Mouse (Mus musculus) CH12F3 (cell line): ENCODE results near the gene Itga3.

Experiments used
- in situ Hi-C: fragments of 300-500 bp; cut with MboI; formaldehyde crosslinking; loops from 2 replicates; pipeline ENCODE4 v1.14.3; 2020; ENCODE audit warnings: low sequenced_read_pairs

The Itga3 gene

DNA sequence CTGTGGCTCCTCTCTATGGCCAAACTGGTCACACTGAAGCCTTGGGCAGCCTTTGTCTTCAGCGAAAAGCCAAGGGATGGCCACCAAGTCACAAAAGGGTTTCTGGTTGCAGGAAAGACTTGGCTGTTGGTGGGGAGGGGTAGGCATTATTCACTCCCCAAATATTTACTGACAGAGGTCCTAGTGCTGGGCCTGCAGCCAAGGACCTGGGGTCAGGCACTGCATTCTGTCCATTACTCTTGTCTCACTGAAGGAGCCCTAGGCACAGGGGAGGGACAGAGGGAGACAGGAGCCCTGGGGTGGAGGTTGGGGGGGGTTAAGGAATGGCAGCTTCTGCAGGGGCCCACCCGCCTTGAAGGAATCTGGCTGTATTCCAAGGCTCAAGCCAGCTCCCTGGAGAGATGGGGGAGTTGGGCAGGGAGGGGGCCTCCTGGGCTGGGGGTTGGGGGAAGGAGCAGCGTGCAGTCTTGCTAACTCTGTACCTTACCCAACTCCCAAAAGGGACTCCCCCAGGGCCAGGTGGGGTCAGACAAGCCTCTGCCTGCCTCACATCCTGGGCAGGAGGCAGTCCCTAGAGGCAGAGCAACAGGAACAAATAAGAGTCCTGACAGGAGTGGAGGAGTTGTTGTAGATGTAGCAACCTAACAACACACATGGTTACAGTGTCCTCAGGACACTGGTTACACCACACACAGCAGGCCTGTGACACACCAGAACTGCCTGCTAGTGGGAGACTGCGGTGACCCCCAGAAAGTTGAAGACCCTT is 20.2 kb upstream of the Itga3 start:
- in situ Hi-C loops: no loop called here

DNA sequence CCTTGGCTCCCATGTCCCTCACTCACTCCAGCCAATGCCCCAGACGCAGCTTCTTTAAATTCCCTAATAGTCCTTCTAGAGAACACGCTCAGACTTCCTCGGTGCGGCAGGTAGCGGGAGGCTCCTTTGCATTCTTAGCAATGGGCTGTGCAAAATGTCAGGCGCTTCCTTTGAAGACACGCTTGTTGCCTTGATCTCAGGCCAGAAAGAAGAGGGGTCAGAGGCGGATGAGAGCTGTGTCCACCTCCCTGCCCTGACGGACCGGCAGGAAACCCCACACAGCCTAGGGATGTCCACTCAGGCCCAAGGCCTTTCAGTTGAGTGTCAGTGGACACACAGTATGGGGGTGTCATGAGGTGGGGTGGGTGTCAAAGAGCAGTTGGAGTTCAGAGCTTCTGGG is 19.0 kb upstream of the Itga3 start:
- in situ Hi-C loops: no loop called here

DNA sequence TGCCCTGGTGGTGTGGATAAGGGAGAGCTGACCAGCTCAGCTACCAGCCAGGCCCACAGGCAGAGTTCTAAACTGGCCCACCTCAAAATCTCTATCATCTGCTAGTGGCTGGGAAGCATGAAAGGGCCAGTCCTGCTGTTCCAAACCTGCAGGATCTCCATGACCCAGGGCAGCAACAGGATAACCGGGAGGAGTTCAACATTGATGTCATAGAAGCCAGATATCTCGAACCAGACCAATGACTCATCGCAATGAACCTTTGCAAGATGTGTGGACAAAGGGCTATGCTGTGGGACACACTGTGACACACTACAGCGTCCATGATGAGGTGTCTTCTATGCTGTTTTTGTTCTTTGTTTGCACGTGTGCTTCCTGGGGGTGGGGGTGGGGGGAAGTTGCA is 16.5 kb upstream of the Itga3 start:
- in situ Hi-C loops: no loop called here

DNA sequence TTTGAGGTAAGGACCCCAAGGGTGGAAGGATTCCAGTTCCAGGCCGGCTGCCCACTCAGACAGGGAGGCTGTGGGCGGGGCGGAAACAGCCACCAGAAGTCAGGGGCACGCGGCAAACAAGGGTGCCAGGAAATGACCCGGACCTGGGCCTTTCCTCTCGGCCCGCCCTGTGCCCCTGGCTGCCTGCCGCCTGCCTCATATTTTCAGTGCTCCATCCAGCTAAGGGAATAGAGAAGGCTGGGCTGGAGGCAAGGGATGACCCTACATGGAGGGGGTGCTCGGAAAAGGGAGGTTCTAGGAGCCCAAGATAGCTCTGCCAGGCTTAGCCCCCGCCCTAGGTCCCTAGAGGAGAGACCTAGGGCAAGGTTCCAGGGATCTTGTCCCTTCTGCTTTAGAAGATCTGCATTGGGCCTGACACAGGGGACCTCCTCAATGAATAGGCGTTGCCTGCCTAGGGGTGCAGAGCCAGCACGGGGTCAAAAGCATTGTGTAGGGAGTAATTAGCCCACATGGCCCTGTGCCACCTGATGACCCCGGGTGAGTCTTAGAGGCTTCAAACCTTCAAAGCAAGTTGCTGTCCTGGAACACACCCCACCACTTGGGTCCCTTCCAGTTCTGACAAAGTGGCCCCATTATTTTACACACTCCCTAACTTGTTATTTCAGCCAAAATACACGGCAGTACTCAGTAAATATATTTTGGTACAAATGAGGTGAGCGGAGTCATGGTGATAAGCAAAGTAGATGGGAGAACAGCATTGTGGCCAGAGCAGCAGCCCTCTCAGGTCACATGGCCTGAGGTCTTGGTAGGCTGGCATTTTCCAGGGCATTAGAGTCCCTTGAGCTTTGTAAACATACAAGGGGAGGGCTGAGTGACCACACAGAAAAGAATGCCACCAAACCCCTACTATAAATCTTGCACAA is 12.5 kb upstream of the Itga3 start:
- in situ Hi-C loops: no loop called here

DNA sequence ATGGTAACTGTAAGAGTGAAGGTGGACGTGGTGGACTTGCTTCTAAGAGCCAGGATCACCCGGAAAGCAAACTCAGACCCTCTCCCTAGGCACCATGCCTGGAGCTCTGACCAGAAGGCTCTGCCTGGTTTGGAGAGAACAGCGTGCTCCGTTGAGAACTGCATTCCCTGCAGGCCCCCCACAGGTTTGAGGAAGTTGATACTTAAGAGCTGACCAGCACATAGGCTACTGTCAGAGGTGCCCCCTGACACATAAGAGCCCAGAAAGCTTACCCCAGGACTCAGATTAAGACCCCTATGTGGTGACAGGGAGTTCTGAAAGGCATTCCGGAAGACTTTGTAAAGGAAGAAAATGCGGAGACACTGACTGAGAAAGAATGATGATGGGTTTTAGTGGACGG is 11.7 kb upstream of the Itga3 start:
- in situ Hi-C loops: no loop called here

DNA sequence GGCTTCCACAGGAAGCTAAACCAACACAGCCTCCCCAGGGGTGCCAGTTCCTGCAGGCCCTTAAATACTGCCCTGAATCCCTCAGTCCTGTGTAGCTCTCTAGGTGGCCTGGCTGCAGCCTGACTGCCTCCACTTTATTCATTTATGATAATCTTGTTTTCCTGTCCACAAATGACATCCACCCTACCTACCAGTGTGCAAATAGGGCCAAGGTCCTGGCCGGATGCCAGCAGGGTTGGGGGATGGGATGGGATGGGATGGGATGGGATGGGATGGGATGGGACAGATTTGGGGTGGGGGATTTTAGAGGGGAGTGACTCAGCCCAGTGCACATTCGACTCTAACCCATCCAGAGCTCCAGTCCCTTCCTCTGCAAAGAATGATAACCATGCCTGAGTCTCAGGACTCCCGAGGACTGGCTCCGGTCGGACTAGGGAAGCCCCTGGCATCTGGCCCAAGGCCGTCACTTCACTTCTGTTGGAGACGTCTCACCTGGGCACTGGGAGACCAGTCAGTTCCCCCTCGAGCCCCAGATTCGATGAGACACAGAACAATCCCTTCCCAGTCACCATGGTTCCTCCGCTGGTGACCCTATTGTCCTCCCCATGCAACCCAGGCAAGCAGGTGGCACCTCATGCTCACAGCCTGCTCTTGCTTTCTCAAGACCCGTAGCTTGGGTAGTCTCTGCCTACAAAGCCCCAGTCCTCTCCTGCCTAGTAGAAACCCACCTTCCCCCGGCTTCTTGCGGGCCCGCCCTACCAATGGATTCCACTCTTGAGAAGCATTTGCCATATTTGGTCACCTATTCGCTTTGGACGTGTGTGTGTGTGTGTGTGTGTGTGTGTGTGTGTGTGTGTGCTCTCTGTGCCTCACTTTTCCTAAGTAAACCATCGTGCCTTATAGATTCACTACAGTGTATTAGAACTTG is 11.0 kb upstream of the Itga3 start:
- in situ Hi-C loops: no loop called here

DNA sequence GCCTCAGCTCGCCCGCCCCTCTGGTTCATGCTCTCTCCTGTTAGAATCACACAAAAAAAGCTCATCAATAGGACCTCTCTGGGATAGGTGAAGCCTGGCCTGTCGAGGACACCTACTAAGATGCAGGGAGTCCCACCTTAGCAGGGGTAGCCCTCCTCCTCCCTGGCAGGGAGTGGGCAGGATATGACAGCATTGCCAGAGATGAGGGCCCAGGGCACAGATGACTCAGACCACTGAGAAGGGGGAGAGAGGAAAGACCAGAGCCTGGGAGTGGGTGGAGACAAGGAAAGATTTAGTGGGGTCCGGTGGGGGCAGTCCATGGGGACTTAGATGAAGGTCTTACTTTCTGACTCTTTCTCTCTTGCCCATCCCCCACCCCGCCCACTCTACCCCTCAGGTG is 9.6 kb upstream of the Itga3 start:
- in situ Hi-C loops: no loop called here

DNA sequence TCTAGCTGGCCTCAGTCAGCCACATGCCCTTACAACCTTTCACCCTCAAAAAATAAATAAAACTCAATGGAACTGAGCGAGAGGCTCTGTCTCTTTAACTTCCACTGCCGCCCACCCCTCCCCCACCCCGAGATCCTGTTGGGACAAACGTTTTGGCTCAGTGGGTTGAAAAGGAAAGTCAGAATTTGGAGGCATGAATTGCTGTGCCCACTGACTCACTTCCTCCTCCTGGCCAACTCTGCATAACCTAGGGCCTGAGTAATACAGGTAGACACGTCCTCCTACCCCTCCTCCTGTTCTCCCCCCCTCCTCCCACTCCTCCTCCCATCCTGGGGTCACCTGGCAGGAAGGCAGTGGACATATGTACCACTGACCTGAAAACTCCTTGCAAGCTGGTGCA is 9.1 kb upstream of the Itga3 start:
- in situ Hi-C loops: no loop called here

DNA sequence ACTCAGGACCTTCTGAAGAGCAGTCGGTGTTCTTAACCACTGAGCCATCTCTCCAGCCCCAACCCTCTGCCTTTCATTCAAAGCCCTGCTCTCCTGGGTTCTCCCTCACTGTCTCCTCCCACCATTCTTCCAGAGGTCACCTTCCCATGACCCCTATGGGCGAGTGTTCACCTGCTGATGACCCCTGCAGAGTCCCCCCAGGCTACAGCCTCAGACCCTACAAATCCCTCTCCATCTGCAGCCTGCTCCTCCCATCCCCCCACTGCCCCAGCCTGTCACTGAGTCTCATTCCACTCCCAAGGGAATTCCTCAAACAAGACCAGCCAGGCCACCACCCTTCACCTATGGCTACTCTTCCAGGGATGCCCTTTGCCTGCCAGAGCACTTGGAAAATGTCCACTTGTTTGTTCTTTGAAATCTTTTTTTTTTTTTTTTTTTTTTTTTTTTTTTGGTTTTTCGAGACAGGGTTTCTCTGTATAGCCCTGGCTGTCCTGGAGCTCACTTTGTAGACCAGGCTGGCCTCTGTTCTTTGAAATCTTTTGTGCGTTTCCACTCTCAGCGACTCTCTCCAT is 8.3 kb upstream of the Itga3 start:
- in situ Hi-C loops: no loop called here

DNA sequence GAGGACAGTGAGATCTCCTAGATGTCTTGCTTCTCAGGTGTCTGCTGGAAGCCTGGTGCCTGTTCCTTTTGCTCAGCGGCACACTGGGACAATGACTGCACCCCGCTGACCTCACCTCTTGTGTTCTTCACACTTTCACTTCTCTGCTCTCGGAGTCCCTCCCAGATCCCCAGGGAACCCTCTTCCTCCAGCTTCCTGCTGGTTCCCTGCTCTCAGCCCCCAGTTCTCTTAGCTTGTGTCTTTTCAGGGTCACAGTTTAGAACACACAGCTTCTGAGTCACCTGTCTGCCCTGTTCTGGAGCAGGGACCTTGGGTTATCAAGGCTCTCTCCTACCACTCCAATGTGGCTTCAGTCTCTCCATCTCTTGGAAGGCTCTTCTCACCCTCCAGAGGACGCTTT is 7.6 kb upstream of the Itga3 start:
- in situ Hi-C loops: no loop called here

DNA sequence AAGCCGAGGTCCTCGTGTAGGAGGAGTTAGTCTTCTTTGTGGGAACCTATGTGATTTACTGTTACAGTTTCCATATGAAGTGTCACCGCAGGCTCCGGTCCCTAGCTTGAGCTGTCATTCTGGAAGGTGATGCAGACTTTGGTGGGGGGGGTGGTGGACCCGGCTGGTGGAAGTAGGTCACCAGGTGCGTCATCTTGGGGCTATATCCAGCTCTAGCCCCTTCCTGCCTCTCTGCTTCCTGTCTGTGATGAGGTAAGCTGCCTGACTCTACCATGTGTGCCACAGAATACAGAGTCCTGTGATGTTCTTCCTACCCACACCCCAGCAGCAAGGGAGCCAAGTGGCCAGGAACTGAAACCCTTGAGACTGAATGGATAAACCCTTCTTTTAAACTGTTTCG is 6.3 kb upstream of the Itga3 start:
- in situ Hi-C loops: no loop called here

DNA sequence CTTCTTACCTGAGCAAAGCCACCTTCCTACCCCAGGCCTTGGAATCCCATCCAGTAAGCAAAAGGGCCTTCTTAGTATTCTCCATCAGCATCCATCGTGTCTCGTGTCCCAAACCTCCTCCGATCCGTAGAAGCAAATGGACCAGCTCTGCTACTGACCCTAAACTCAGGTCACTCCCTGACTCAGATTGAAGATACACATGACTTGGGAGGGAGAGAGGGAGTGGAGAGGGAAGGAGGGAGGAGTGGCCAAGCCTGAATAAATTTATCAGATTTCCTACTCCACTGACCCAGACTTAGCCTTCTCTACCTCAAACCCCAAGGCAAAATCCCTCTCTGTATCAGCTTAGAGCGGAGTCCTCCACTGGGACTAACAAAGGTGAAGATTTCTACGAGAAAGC is 4.2 kb upstream of the Itga3 start:
- in situ Hi-C loops: no loop called here

DNA sequence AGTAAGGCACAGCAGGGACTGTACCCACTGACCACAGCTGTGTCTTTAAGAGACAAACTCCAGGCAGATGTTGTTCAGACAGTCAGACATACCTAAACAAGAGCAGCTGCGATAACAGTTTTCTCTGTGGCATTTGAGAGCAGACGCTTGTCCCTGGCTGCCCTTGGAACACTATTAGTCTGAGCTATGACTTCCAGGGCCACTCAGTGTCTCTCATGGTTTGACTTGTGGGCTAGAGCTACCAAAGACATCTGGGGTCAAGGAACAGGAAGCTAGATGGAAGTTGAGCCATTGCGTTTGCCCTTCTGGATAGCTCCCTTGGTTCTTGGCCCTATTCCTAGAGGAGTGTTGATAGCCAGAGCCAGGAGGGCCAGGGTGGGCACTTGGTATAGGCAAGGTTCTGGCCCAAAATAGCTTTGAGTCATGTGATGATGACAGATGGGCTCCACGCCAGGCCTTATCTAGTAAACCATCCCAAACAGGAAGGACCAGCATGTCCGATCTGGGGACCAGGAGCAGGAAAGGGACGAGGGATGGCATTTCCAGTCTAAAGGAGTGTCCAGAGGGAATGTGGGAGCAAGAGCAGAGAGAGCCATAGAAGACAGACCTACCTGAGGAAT is 2.8 kb upstream of the Itga3 start:
- in situ Hi-C loops: no loop called here

DNA sequence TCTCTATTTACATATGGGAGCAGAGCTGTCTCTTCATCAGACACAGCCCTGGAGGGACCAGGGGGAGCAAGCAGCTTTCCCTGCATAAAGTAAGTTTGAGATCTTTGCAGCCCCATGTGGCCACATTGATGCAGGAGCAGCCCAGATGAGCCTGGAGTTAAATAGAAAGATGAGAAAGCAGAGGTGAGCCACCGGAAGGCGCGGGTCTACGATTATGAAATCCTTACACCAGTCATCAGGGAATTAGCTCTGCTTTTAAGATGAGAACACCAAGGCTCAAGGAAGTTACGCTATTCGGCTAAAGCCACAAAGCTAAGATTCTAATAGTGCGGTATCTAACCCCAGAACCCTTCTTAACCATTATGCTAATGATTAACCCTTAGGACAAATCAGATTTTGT is 1.4 kb upstream of the Itga3 start:
- in situ Hi-C loops: no loop called here

DNA sequence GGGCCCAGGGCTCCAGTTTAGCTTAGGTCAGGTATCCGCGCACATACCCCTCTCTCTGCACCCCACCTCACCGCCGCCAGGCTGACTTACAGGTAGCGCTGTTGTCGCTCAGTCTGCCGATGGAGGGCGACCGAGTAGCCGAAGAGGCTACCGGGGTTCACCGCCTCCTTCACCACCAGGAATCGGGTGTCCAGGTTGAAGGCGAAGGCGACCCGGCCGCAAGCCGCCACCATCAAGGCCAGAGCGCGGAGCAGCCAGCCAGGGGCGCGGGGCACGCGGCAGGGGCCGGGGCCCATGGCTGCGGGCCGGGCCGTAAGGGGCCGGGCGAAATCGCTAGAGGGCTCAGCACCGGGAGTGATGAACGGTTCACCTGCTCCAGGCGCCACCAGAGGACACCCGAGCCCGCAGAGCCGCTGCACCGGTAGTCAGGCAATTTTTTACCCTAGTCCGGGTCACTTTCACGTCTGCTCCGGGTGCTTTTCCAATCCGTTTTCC is 513 bp downstream of the Itga3 start:
- in situ Hi-C loops: no loop called here

DNA sequence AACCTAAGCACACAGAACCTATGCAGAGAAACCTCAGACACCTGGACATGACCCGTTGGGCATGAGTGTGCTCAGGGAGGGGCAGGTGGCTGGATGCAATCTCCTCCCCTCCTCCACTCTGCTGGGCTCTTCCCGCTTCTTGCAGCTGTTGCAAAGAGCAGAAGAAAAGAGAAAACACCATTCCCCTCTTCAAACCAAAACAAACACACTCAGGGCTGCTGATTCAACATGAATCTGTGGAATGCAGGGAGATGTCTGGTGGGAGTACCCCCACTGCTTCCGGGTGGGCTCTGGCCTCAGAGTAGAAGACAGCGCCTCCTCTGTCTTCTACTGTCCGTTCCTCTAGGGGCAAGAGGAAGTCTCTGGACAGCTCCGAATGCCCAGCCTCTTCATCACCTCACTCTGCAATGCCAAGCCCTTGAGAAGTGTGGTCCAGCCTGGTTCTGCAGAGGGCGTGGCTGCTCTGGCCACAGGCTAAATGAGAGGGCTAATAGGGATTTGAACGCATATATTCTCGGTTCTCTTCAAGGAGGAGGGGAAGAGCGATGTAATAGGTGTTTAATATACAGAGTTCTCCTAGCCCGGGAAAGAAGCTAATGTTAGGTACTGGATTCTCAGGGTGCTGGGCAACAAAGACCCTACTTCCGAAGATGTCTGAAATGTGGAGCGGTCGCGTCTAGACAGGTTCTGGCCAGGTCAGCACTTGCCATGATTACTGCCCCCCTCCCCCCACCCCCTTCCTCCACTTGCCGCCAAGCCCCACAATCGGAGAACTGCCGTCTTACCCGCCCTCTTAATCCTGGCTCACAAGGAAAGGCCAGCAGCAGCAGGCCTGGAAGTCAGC is 1.2 kb downstream of the Itga3 start:
- in situ Hi-C loops: no loop called here

DNA sequence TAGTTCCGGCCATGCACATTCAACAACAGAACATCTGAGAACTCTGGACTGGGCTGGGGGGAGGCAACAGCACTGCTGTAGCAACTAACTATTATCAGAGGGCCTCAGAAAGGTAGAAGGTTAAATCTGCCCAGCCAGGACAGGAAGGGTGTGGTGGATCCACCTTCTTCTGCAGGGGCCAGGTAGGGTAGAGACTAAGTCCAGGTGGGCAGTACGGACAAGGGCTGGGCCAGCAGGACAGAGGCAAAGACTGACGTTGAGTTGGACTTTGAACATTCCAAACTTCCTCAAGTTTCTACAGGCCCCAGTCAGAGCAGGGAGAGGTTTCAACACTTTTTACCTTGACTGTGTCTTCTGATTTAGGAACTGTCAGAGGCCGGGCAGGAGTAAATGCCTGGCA is 1.9 kb downstream of the Itga3 start:
- in situ Hi-C loops: no loop called here

DNA sequence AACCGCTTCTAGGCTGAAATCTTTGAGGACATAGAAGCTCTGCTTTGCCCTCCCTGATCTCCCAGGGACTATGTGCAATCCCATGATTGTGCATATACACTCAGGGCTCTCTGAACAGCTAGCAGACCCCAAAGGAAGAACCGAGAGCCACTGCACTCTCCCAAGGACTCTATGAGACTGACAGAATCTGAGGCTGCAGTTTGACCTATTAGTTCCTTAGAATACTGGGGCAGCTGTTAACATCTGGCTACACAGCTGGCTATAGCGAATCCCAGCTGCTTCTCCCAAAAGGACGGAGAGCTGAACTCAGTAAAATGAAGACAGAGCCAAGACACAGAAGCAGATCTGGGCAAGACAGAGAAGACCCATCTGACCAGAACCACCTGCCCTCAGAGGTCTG is 2.8 kb downstream of the Itga3 start:
- in situ Hi-C loops: no loop called here

DNA sequence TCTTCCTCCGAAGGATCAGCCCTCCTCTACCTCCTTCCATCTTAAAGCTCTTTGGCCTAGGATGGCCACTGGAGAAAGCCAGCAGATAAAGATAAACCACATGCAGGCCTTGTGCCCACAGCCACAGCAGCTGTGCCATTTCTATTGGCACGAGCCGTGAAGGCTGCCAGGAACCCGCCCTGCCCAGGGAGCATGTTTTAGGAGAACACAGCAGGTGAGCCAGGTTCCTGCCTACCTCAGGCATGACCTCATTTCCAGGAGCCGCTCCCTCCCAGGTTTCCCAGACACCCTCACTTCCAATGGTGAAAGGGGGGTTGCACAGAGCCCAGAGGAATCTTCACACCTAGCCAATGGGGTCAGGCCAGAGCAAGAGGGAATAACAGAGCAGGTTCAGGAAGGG is 3.8 kb downstream of the Itga3 start:
- in situ Hi-C loops: no loop called here
